Mouse (Mus musculus) myocyte (in vitro differentiated cells): ENCODE measurements around the gene Nod2.

Source experiments
- E2F4 ChIP-seq: IDR thresholded peaks from one replicate; pipeline ENCODE4 v1.6.1; 2011; ENCODE audit warnings: mild to moderate bottlenecking, control low read depth, moderate library complexity; ENCODE audit not compliant: insufficient read depth
- MYOD1 ChIP-seq, 3 experiments: IDR thresholded peaks; one replicate each; pipeline ENCODE4 v1.6.1; 2011; ENCODE audit warnings: control low read depth in 2 of 3, low read depth in 2 of 3, mild to moderate bottlenecking in 2 of 3, moderate library complexity in 1 of 3; ENCODE audit not compliant: insufficient read length in 2 of 3, control insufficient read depth in 1 of 3
- MYOG ChIP-seq, 3 experiments: IDR thresholded peaks; one replicate each; pipeline ENCODE4 v1.6.1; 2011; ENCODE audit warnings: control low read depth in 2 of 3, low read depth in 2 of 3, mild to moderate bottlenecking in 2 of 3; ENCODE audit not compliant: insufficient read length in 2 of 3, control insufficient read depth in 1 of 3, insufficient read depth in 1 of 3
- POLR2A ChIP-seq: IDR thresholded peaks from one replicate; pipeline ENCODE4 v1.6.1; 2011; ENCODE audit warnings: low read depth, mild to moderate bottlenecking, control low read depth, moderate library complexity; ENCODE audit not compliant: insufficient read length
- USF1 ChIP-seq: IDR thresholded peaks from one replicate; pipeline ENCODE4 v1.6.1; 2011; ENCODE audit warnings: low read depth, mild to moderate bottlenecking, control low read depth, moderate library complexity

DNA sequence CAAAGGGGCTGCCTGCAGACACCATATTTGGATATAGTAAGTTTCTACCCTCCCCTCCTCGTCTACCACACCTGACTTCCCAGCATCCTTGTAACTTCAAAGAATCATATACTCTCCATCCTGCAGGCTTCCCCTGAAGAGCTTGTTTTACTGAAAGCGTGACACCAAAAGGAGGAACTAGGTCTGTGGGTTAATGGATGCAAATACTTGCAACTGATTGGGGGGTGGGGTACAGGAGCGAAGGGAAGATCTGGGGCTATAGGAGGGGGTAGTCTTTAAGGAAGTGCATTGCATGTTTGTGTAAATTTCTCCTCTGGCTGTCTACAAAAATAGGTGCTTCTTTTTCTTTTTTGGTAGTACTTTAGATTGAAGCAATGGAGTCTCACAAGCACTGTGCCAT is 20.7 kb upstream of the Nod2 start:
- no peak for TF ChIP-seq POLR2A
- no peak for TF ChIP-seq USF1
- no peak for TF ChIP-seq MYOD1 (IDR thresholded peaks at IDR 0.05; ENCODE audit: control insufficient read depth in 1 of 3, insufficient read length in 2 of 3, low read depth in 2 of 3)
- TF ChIP-seq MYOG (IDR thresholded peaks at IDR 0.05; ENCODE audit: control insufficient read depth in 1 of 3, insufficient read depth in 1 of 3, insufficient read length in 2 of 3, low read depth in 2 of 3): no peak
- TF ChIP-seq E2F4: no peak
